Comparison of ENCODE assay signal across 13 mouse cellular contexts in genomic region chr2:48705103-48705804, GRCm38 (mm10).
DNase-seq lines count a peak whose midpoint lies in the region; ATAC-seq and TF ChIP-seq lines count a peak whose summit lies in the region.
"Had no signal": no experiment of that assay in that cellular context is flagged by ENCODE, and none has a peak within 500 bp of the region (broad histone marks: within the 10 kb centered on the region; RNA-seq: fewer than 3 reads in every experiment).

No protein-coding gene starts in this region.

- H3K36me3 ChIP-seq in intestine, embryonic 14.5 days (ENCODE audit: control insufficient read depth, insufficient read depth, low read length): no peaks in the 10 kb centered on the region
- no peaks in the 10 kb centered on the region for H3K36me3 ChIP-seq in intestine, postnatal 0 days (ENCODE audit: control insufficient read depth, insufficient read depth)
- no peaks in the 10 kb centered on the region for H3K36me3 ChIP-seq in neural tube, embryonic 12.5 days
- H3K36me3 ChIP-seq in stomach, postnatal 0 days (ENCODE audit: control insufficient read depth, insufficient read depth, low read length): no peaks in the 10 kb centered on the region
- H3K36me3 ChIP-seq: forebrain, embryonic 12.5 days had no signal

- no peaks in the 10 kb centered on the region for H3K9me3 ChIP-seq in intestine, embryonic 14.5 days (ENCODE audit: control insufficient read depth, low read length)
- H3K9me3 ChIP-seq in intestine, postnatal 0 days (ENCODE audit: control insufficient read depth): no peaks in the 10 kb centered on the region
- no peaks in the 10 kb centered on the region for H3K9me3 ChIP-seq in neural tube, embryonic 12.5 days
- H3K9me3 ChIP-seq in stomach, postnatal 0 days (ENCODE audit: control insufficient read depth, low read length): no peaks in the 10 kb centered on the region
- H3K9me3 ChIP-seq: forebrain, embryonic 12.5 days had no signal

- 37% methylated on average over 12 of the region's 12 CpGs for WGBS in intestine, embryonic 14.5 days
- WGBS in intestine, postnatal 0 days: 65% methylated on average over 12 of the region's 12 CpGs
- WGBS in neural tube, embryonic 12.5 days: 52% methylated on average over 12 of the region's 12 CpGs
- 44% methylated on average over 12 of the region's 12 CpGs for WGBS in stomach, postnatal 0 days

- TF ChIP-seq EP300 in stomach, postnatal 0 days (optimal IDR thresholded peaks at IDR 0.05): no peak

- H3K4me2 ChIP-seq in intestine, embryonic 14.5 days (ENCODE audit: low read length): peak overlapping the region; percentile 5; the same call in 1 of the 2 replicates
- no peak overlapping the region for H3K4me2 ChIP-seq in intestine, postnatal 0 days (replicated peaks; ENCODE audit: low read depth)
- H3K4me2 ChIP-seq in neural tube, embryonic 12.5 days (replicated peaks): no peak overlapping the region
- peak overlapping the region; percentile 12; the same call in 1 of the 2 replicates for H3K4me2 ChIP-seq in stomach, postnatal 0 days (replicated peaks; ENCODE audit: low read depth)
- H3K4me2 ChIP-seq: forebrain, embryonic 12.5 days had no signal

- peak overlapping the region; percentile 57; the same call in 1 of the 2 replicates for H3K27ac ChIP-seq in intestine, embryonic 14.5 days (ENCODE audit: low read depth)
- no peak overlapping the region for H3K27ac ChIP-seq in intestine, postnatal 0 days (ENCODE audit: low read depth, low read length)
- H3K27ac ChIP-seq in layer of hippocampus, adult 2 months: 0 out of 2 replicates have a peak overlapping the region, but pooled peaks have one; percentile 0
- H3K27ac ChIP-seq in neural tube, embryonic 12.5 days: no peak overlapping the region
- H3K27ac ChIP-seq in stomach, postnatal 0 days (replicated peaks): no peak overlapping the region
- H3K27ac ChIP-seq: forebrain, embryonic 12.5 days; gastrocnemius, adult 2 months had no signal

- no peaks in the 10 kb centered on the region for H3K27me3 ChIP-seq in intestine, embryonic 14.5 days (replicated peaks; ENCODE audit: control insufficient read depth, insufficient read depth, low read length)
- no peaks in the 10 kb centered on the region for H3K27me3 ChIP-seq in intestine, postnatal 0 days (replicated peaks; ENCODE audit: control insufficient read depth, insufficient read depth, low read length)
- no peaks in the 10 kb centered on the region for H3K27me3 ChIP-seq in neural tube, embryonic 12.5 days (replicated peaks)
- H3K27me3 ChIP-seq in stomach, postnatal 0 days (ENCODE audit: control insufficient read depth, insufficient read depth, low read length): no peaks in the 10 kb centered on the region
- H3K27me3 ChIP-seq: forebrain, embryonic 12.5 days had no signal

- H3K4me3 ChIP-seq in intestine, embryonic 14.5 days (ENCODE audit: low read depth, low read length): no peak overlapping the region
- H3K4me3 ChIP-seq in intestine, postnatal 0 days (ENCODE audit: low read depth, low read length): no peak overlapping the region
- H3K4me3 ChIP-seq in layer of hippocampus, adult 2 months: no peak overlapping the region
- no peak overlapping the region for H3K4me3 ChIP-seq in neural tube, embryonic 12.5 days
- no peak overlapping the region for H3K4me3 ChIP-seq in stomach, postnatal 0 days (ENCODE audit: low read depth, low read length)
- H3K4me3 ChIP-seq: forebrain, embryonic 12.5 days; gastrocnemius, adult 2 months had no signal

- no peak for ATAC-seq in intestine, embryonic 14.5 days (replicated peaks; ENCODE audit: low FRiP score, low TSS enrichment, low read depth)
- no peak for ATAC-seq in intestine, postnatal 0 days
- 0 out of 2 replicates have a peak, but pooled peaks have one; percentile 37 for ATAC-seq in neural tube, embryonic 12.5 days (ENCODE audit: low FRiP score, low read depth)
- no peak for ATAC-seq in stomach, postnatal 0 days (ENCODE audit: low FRiP score, low TSS enrichment)
- no peak for ATAC-seq in activated CD4-positive, CD25-positive, alpha-beta regulatory T cell, adult 4 months

- H3K4me1 ChIP-seq in intestine, embryonic 14.5 days (replicated peaks; ENCODE audit: control insufficient read depth, insufficient read depth, low read length): 0 out of 2 replicates have a peak, but pooled peaks cover 3% of the 10 kb centered on the region
- H3K4me1 ChIP-seq in intestine, postnatal 0 days (replicated peaks; ENCODE audit: control insufficient read depth, insufficient read depth, low read length): no peaks in the 10 kb centered on the region
- 0 out of 2 replicates have a peak, but pooled peaks cover 3% of the 10 kb centered on the region for H3K4me1 ChIP-seq in neural tube, embryonic 12.5 days
- no peaks in the 10 kb centered on the region for H3K4me1 ChIP-seq in stomach, postnatal 0 days (replicated peaks; ENCODE audit: control insufficient read depth, insufficient read depth)

- DNase-seq in intestine, embryonic 14.5 days (ENCODE audit: low spot score): no peak
- DNase-seq in layer of hippocampus, adult 2 months (ENCODE audit: low spot score in 2 of 2): no peak
- DNase-seq in layer of hippocampus, adult 9-11 months: no peak
- no peak for DNase-seq in neural tube, embryonic 10.5 days (ENCODE audit: extremely low spot score, low spot score)
- no peak for DNase-seq in stomach, postnatal 0 days (ENCODE audit: low spot score)
- DNase-seq: cerebellum, adult 11 months; cerebellum, postnatal 25 days; gastrocnemius, adult 2 months; heart, adult 11 months had no signal

- H3K9ac ChIP-seq in intestine, embryonic 14.5 days (ENCODE audit: low read length): no peak overlapping the region
- no peak overlapping the region for H3K9ac ChIP-seq in intestine, postnatal 0 days (ENCODE audit: low read depth, low read length)
- no peak overlapping the region for H3K9ac ChIP-seq in neural tube, embryonic 12.5 days
- H3K9ac ChIP-seq in stomach, postnatal 0 days (ENCODE audit: low read length): no peak overlapping the region
- H3K9ac ChIP-seq: forebrain, embryonic 12.5 days had no signal

- no peak for TF ChIP-seq CTCF in intestine, postnatal 0 days (IDR thresholded peaks at IDR 0.05; ENCODE audit: low read depth)
- no peak for TF ChIP-seq CTCF in layer of hippocampus, adult 2 months (conservative IDR thresholded peaks at IDR 0.05)
- TF ChIP-seq CTCF in stomach, postnatal 0 days (IDR thresholded peaks at IDR 0.05; ENCODE audit: low read depth): no peak

Comparison
In these comparisons a context has a peak if more than half of its experiments do, and no peak if none do; other contexts are left out.
1. H3K27ac ChIP-seq: peak in intestine, embryonic 14.5 days (single experiment) and layer of hippocampus, adult 2 months (single experiment); none in intestine, postnatal 0 days (single experiment), neural tube, embryonic 12.5 days (single experiment) and stomach, postnatal 0 days (single experiment).
2. H3K4me2 ChIP-seq: peak in intestine, embryonic 14.5 days (single experiment) and stomach, postnatal 0 days (single experiment); none in intestine, postnatal 0 days (single experiment) and neural tube, embryonic 12.5 days (single experiment).